In genomic region chr12:36214389-36215148, GRCm38 (mm10) we compare ENCODE assay signal across 12 mouse cellular contexts. TPM values are rescaled to one million over a fixed set of nuclear protein-coding genes. Genes with fewer than 3 reads are reported as not detected.
DNase-seq lines count a peak whose midpoint lies in the region; ATAC-seq and TF ChIP-seq lines count a peak whose summit lies in the region.
"Had no signal": no experiment of that assay in that cellular context is flagged by ENCODE, and none has a peak within 500 bp of the region (broad histone marks: within the 10 kb centered on the region; RNA-seq: fewer than 3 reads in every experiment).

No protein-coding gene starts in this region.

- dilution Hi-C loops in CH12.LX (cut with MboI; ENCODE audit: extremely low pct_ligation_motif_present, extremely low pct_unique_long_range_greater_than_20kb, low sequenced_read_pairs) = no loop called here

- 55% methylated on average over 8 of the region's 8 CpGs for WGBS in hindbrain, embryonic 11.5 days
- WGBS in hindbrain, embryonic 10.5 days = 50% methylated on average over 8 of the region's 8 CpGs
- 52% methylated on average over 8 of the region's 8 CpGs for WGBS in hindbrain, embryonic 12.5 days
- WGBS in midbrain, embryonic 16.5 days = 54% methylated on average over 8 of the region's 8 CpGs
- 58% methylated on average over 8 of the region's 8 CpGs for WGBS in stomach, postnatal 0 days

- H3K4me3 ChIP-seq in hindbrain, embryonic 11.5 days (ENCODE audit: low read depth, low read length) = no peak overlapping the region
- H3K4me3 ChIP-seq in hindbrain, embryonic 10.5 days = no peak overlapping the region
- no peak overlapping the region for H3K4me3 ChIP-seq in CH12.LX (replicated peaks in 1 of 3; ENCODE audit: low read depth in 2 of 3, low read length in 2 of 3, poor library complexity in 1 of 3)
- no peak overlapping the region for H3K4me3 ChIP-seq in hindbrain, embryonic 12.5 days
- H3K4me3 ChIP-seq in midbrain, embryonic 16.5 days (ENCODE audit: low read depth, low read length) = no peak overlapping the region
- H3K4me3 ChIP-seq in stomach, postnatal 0 days (ENCODE audit: low read depth, low read length) = no peak overlapping the region
- H3K4me3 ChIP-seq: heart, embryonic 10.5 days had no signal

- H3K79me2 ChIP-seq in CH12.LX (replicated peaks; ENCODE audit: control insufficient read depth, extremely low read depth, insufficient read depth, poor library complexity, severe bottlenecking) = no peaks in the 10 kb centered on the region

- in situ Hi-C loops in CH12.LX (cut with MboI; ENCODE audit: low pct_ligation_motif_present, low pct_unique_long_range_greater_than_20kb, low sequenced_read_pairs) = loop anchor here (10.0 kb wide), 1 partner anchor 460 kb away; no protein-coding TSS in a partner anchor

- no peak for TF ChIP-seq RAD21 in CH12.LX (IDR thresholded peaks at IDR 0.05; ENCODE audit: low read depth, low read length)

- H3K27me3 ChIP-seq in hindbrain, embryonic 11.5 days (ENCODE audit: control insufficient read depth, insufficient read depth, low read length) = no peaks in the 10 kb centered on the region
- H3K27me3 ChIP-seq in hindbrain, embryonic 10.5 days (ENCODE audit: insufficient read depth, poor library complexity, severe bottlenecking) = no peaks in the 10 kb centered on the region
- H3K27me3 ChIP-seq in CH12.LX (replicated peaks) = no peaks in the 10 kb centered on the region
- H3K27me3 ChIP-seq in hindbrain, embryonic 12.5 days = no peaks in the 10 kb centered on the region
- H3K27me3 ChIP-seq in midbrain, embryonic 16.5 days (ENCODE audit: control insufficient read depth, insufficient read depth, low read depth, low read length) = no peaks in the 10 kb centered on the region
- no peaks in the 10 kb centered on the region for H3K27me3 ChIP-seq in stomach, postnatal 0 days (ENCODE audit: control insufficient read depth, insufficient read depth, low read length)

- H3K27ac ChIP-seq in hindbrain, embryonic 11.5 days (ENCODE audit: low read depth, low read length) = no peak overlapping the region
- no peak overlapping the region for H3K27ac ChIP-seq in hindbrain, embryonic 10.5 days
- no peak overlapping the region for H3K27ac ChIP-seq in CH12.LX (ENCODE audit: insufficient read depth, low read depth)
- no peak overlapping the region for H3K27ac ChIP-seq in hindbrain, embryonic 12.5 days
- H3K27ac ChIP-seq in midbrain, embryonic 16.5 days (ENCODE audit: low read length) = no peak overlapping the region
- H3K27ac ChIP-seq in stomach, postnatal 0 days (replicated peaks) = no peak overlapping the region
- H3K27ac ChIP-seq: heart, embryonic 10.5 days had no signal

- 0 out of 2 replicates have a peak, but pooled peaks have one; percentile 26 for TF ChIP-seq EP300 in CH12.LX (IDR thresholded peaks at IDR 0.05; ENCODE audit: low read length)
- TF ChIP-seq EP300 in stomach, postnatal 0 days (optimal IDR thresholded peaks at IDR 0.05) = no peak

- no peak for TF ChIP-seq CTCF in CH12.LX (conservative IDR thresholded peaks at IDR 0.05 in 1 of 2, IDR thresholded peaks at IDR 0.05 in 1 of 2; ENCODE audit: low read depth in 2 of 2, low read length in 2 of 2)
- no peak for TF ChIP-seq CTCF in stomach, postnatal 0 days (IDR thresholded peaks at IDR 0.05; ENCODE audit: low read depth)

- H3K4me1 ChIP-seq in hindbrain, embryonic 11.5 days (replicated peaks; ENCODE audit: control insufficient read depth, insufficient read depth, low read length) = no peaks in the 10 kb centered on the region
- H3K4me1 ChIP-seq in hindbrain, embryonic 10.5 days (replicated peaks) = no peaks in the 10 kb centered on the region
- H3K4me1 ChIP-seq in CH12.LX (ENCODE audit: control insufficient read depth in 1 of 2, insufficient read depth in 2 of 2) = peaks cover 5 to 16% of the 10 kb centered on the region in 2 experiments; a peak in 3 of 4 replicates
- no peaks in the 10 kb centered on the region for H3K4me1 ChIP-seq in hindbrain, embryonic 12.5 days
- no peaks in the 10 kb centered on the region; the same call in 1 of the 2 replicates for H3K4me1 ChIP-seq in midbrain, embryonic 16.5 days (ENCODE audit: control insufficient read depth, insufficient read depth, low read length)
- H3K4me1 ChIP-seq in stomach, postnatal 0 days (replicated peaks; ENCODE audit: control insufficient read depth, insufficient read depth) = no peaks in the 10 kb centered on the region
- H3K4me1 ChIP-seq: heart, embryonic 10.5 days had no signal

- no peaks in the 10 kb centered on the region for H3K36me3 ChIP-seq in hindbrain, embryonic 11.5 days (ENCODE audit: control insufficient read depth, insufficient read depth, low read length)
- no peaks in the 10 kb centered on the region for H3K36me3 ChIP-seq in hindbrain, embryonic 10.5 days
- no peaks in the 10 kb centered on the region for H3K36me3 ChIP-seq in CH12.LX (replicated peaks in 1 of 2; ENCODE audit: control insufficient read depth in 1 of 2, insufficient read depth in 1 of 2, low read length in 1 of 2)
- H3K36me3 ChIP-seq in hindbrain, embryonic 12.5 days = no peaks in the 10 kb centered on the region
- no peaks in the 10 kb centered on the region for H3K36me3 ChIP-seq in midbrain, embryonic 16.5 days (ENCODE audit: control insufficient read depth, insufficient read depth, low read length)
- no peaks in the 10 kb centered on the region for H3K36me3 ChIP-seq in stomach, postnatal 0 days (ENCODE audit: control insufficient read depth, insufficient read depth, low read length)
- H3K36me3 ChIP-seq: heart, embryonic 10.5 days had no signal

- peak; percentile 60 for ATAC-seq in hindbrain, embryonic 11.5 days (ENCODE audit: low FRiP score)
- peak; percentile 53 for ATAC-seq in hindbrain, embryonic 12.5 days (ENCODE audit: low FRiP score)
- ATAC-seq in midbrain, embryonic 16.5 days = peak; percentile 44; the same call in 1 of the 2 replicates
- ATAC-seq in stomach, postnatal 0 days (ENCODE audit: low FRiP score, low TSS enrichment) = no peak

- no peak overlapping the region for H3K4me2 ChIP-seq in hindbrain, embryonic 11.5 days (replicated peaks; ENCODE audit: low read depth, low read length)
- H3K4me2 ChIP-seq in CH12.LX (ENCODE audit: insufficient read depth, low read depth, poor library complexity, severe bottlenecking) = no peak overlapping the region
- no peak overlapping the region for H3K4me2 ChIP-seq in hindbrain, embryonic 12.5 days (replicated peaks)
- H3K4me2 ChIP-seq in midbrain, embryonic 16.5 days (ENCODE audit: low read length) = no peak overlapping the region
- no peak overlapping the region for H3K4me2 ChIP-seq in stomach, postnatal 0 days (replicated peaks; ENCODE audit: low read depth)

- no peaks in the 10 kb centered on the region for H3K9me3 ChIP-seq in hindbrain, embryonic 11.5 days (ENCODE audit: control insufficient read depth, low read length)
- H3K9me3 ChIP-seq in hindbrain, embryonic 10.5 days = no peaks in the 10 kb centered on the region
- no peaks in the 10 kb centered on the region for H3K9me3 ChIP-seq in CH12.LX (replicated peaks; ENCODE audit: low read length)
- no peaks in the 10 kb centered on the region for H3K9me3 ChIP-seq in hindbrain, embryonic 12.5 days (replicated peaks)
- H3K9me3 ChIP-seq in midbrain, embryonic 16.5 days (replicated peaks; ENCODE audit: control insufficient read depth, low read length, poor library complexity, severe bottlenecking) = no peaks in the 10 kb centered on the region
- no peaks in the 10 kb centered on the region for H3K9me3 ChIP-seq in stomach, postnatal 0 days (ENCODE audit: control insufficient read depth, low read length)
- H3K9me3 ChIP-seq: heart, embryonic 10.5 days had no signal

- H3K9ac ChIP-seq in hindbrain, embryonic 11.5 days (ENCODE audit: low read depth, low read length) = no peak overlapping the region
- no peak overlapping the region for H3K9ac ChIP-seq in CH12.LX (ENCODE audit: insufficient read depth, low read depth)
- no peak overlapping the region for H3K9ac ChIP-seq in hindbrain, embryonic 12.5 days
- no peak overlapping the region for H3K9ac ChIP-seq in midbrain, embryonic 16.5 days (ENCODE audit: low read depth, low read length)
- no peak overlapping the region for H3K9ac ChIP-seq in stomach, postnatal 0 days (ENCODE audit: low read length)

- no peak for TF ChIP-seq POLR2A in CH12.LX (IDR thresholded peaks at IDR 0.05; ENCODE audit: low read depth, low read length)

- no peak for DNase-seq in hindbrain, embryonic 11.5 days (ENCODE audit: low spot score)
- DNase-seq in hindbrain, embryonic 10.5 days (ENCODE audit: low spot score) = no peak
- peak; percentile 58 for DNase-seq in CH12.LX (ENCODE audit: extremely low read depth)
- DNase-seq in urinary bladder, postnatal 14 days (ENCODE audit: low spot score) = no peak
- no peak for DNase-seq in retina, postnatal 1 day
- DNase-seq in stomach, postnatal 0 days (ENCODE audit: low spot score) = no peak

RNA-seq across cellular contexts. Expression of gene Lrrc72, which starts 38.6 kb away (rescaled TPM):
- not detected in 2 replicates for polyA plus RNA-seq in hindbrain, embryonic 11.5 days (2014; fragmentation: Nextera tagmentation; extraction: Ambion mirVana)
- not detected in 2 replicates for polyA plus RNA-seq in hindbrain, embryonic 10.5 days (2016; fragmentation: Nextera tagmentation; extraction: Ambion mirVana)
- total RNA-seq in CH12.LX (2012; rRNA removed) (not detected in 2 replicates), CH12.LX (2014; rRNA removed) (not detected in 2 replicates)
- not detected in 2 replicates for polyA plus RNA-seq in CH12.LX (2012; ENCODE audit: insufficient read length, low read depth)
- not detected in 2 replicates for polyA plus RNA-seq in hindbrain, embryonic 12.5 days (2016; fragmentation: Nextera tagmentation; extraction: Ambion mirVana)
- polyA plus RNA-seq in midbrain, embryonic 16.5 days (2015; fragmentation: Nextera tagmentation; extraction: Ambion mirVana) = 0.26 TPM in 1 of 2 replicates, not detected in the other
- not detected in 2 replicates for polyA plus RNA-seq in stomach, postnatal 0 days (2015; fragmentation: Nextera tagmentation; extraction: Ambion mirVana)
- total RNA-seq: left cerebral cortex, postnatal 4 days had no signal
- polyA plus RNA-seq: heart, embryonic 10.5 days; liver, embryonic 16.5 days; thymus, postnatal 0 days had no signal

RNA-seq across cellular contexts. Expression of gene Bzw2, which starts 56.7 kb away (rescaled TPM):
- polyA plus RNA-seq in hindbrain, embryonic 11.5 days (2014; fragmentation: Nextera tagmentation; extraction: Ambion mirVana) = 325 and 331 TPM in 2 replicates
- polyA plus RNA-seq in hindbrain, embryonic 10.5 days (2016; fragmentation: Nextera tagmentation; extraction: Ambion mirVana) = 258 and 260 TPM in 2 replicates
- 161 and 192 TPM in 2 replicates for total RNA-seq in CH12.LX (2012; rRNA removed)
- 412 and 424 TPM in 2 replicates for total RNA-seq in CH12.LX (2014; rRNA removed)
- polyA plus RNA-seq in CH12.LX (2012; ENCODE audit: insufficient read length, low read depth) = 254 and 275 TPM in 2 replicates
- 314 and 322 TPM in 2 replicates for polyA plus RNA-seq in hindbrain, embryonic 12.5 days (2016; fragmentation: Nextera tagmentation; extraction: Ambion mirVana)
- 402 and 433 TPM in 2 replicates for polyA plus RNA-seq in midbrain, embryonic 16.5 days (2015; fragmentation: Nextera tagmentation; extraction: Ambion mirVana)
- 117 and 122 TPM in 2 replicates for polyA plus RNA-seq in stomach, postnatal 0 days (2015; fragmentation: Nextera tagmentation; extraction: Ambion mirVana)

RNA-seq across cellular contexts. Expression of gene Ankmy2, which starts 57.7 kb away (rescaled TPM):
- 32.0 and 34.0 TPM in 2 replicates for polyA plus RNA-seq in hindbrain, embryonic 11.5 days (2014; fragmentation: Nextera tagmentation; extraction: Ambion mirVana)
- 20.5 and 23.3 TPM in 2 replicates for polyA plus RNA-seq in hindbrain, embryonic 10.5 days (2016; fragmentation: Nextera tagmentation; extraction: Ambion mirVana)
- total RNA-seq in CH12.LX (2012; rRNA removed) (13.8 and 14.8 TPM in 2 replicates), CH12.LX (2014; rRNA removed) (19.1 and 20.9 TPM in 2 replicates)
- polyA plus RNA-seq in CH12.LX (2012; ENCODE audit: insufficient read length, low read depth) = 16.7 and 16.8 TPM in 2 replicates
- polyA plus RNA-seq in hindbrain, embryonic 12.5 days (2016; fragmentation: Nextera tagmentation; extraction: Ambion mirVana) = 34.5 and 38.4 TPM in 2 replicates
- 82.2 and 83.7 TPM in 2 replicates for polyA plus RNA-seq in midbrain, embryonic 16.5 days (2015; fragmentation: Nextera tagmentation; extraction: Ambion mirVana)
- 27.4 and 29.6 TPM in 2 replicates for polyA plus RNA-seq in stomach, postnatal 0 days (2015; fragmentation: Nextera tagmentation; extraction: Ambion mirVana)
